Mouse (Mus musculus) G1E (cell line): ENCODE results near the gene Cdkl2. TPM values are rescaled to one million over a fixed set of nuclear protein-coding genes. Genes with fewer than 3 reads are reported as not detected.
A peak's percentile ranks its signal among the peaks of the same experiment; 100 is the strongest.

Experiments
- ATAC-seq: 2 replicates; pipeline ENCODE4 v1.8.0; 2016; ENCODE audit warnings: mild to moderate bottlenecking; ENCODE audit not compliant: insufficient number of reproducible peaks, poor library complexity, low FRiP score, severe bottlenecking; ENCODE audit errors: extremely low read depth
- DNase-seq: peaks from one replicate; pipeline ENCODE4 v3.0.0; 2012; ENCODE audit warnings: low spot score
- H3K27me3 ChIP-seq: 2 replicates; pipeline ENCODE4 v1.6.1; 2012; ENCODE audit warnings: mild to moderate bottlenecking, low read length, inconsistent platforms; ENCODE audit not compliant: insufficient read depth
- H3K36me3 ChIP-seq: replicated peaks from 2 replicates; pipeline ENCODE3; 2012; ENCODE audit warnings: mild to moderate bottlenecking, inconsistent platforms
- H3K4me1 ChIP-seq: 2 replicates; pipeline ENCODE4 v1.6.1; 2012; ENCODE audit warnings: low read depth, low read length, inconsistent platforms, mixed read lengths; ENCODE audit not compliant: insufficient read depth
- H3K4me3 ChIP-seq: 2 replicates; pipeline ENCODE4 v1.5.1; 2012; ENCODE audit warnings: low read depth, mild to moderate bottlenecking, inconsistent platforms, low read length, moderate library complexity, mixed read lengths
- H3K9me3 ChIP-seq: replicated peaks from 2 replicates; pipeline ENCODE4 v1.6.1; 2012; ENCODE audit warnings: inconsistent platforms
- CTCF ChIP-seq: IDR thresholded peaks from 2 replicates; pipeline ENCODE4 v1.5.1; 2012; ENCODE audit warnings: low read depth, low read length, inconsistent platforms, mixed read lengths
- GATA1 ChIP-seq: IDR thresholded peaks from 2 replicates; pipeline ENCODE4 v1.6.1; 2012; ENCODE audit warnings: borderline replicate concordance, low read length, inconsistent platforms, mixed read lengths
- GATA2 ChIP-seq: IDR thresholded peaks from 2 replicates; pipeline ENCODE4 v1.6.1; 2012; ENCODE audit warnings: low read depth, low read length, inconsistent platforms, borderline replicate concordance
- POLR2AphosphoS5 ChIP-seq: IDR thresholded peaks from 2 replicates; pipeline ENCODE4 v1.6.1; 2012; ENCODE audit warnings: low read depth, low read length, inconsistent platforms; ENCODE audit not compliant: insufficient replicate concordance
- TAL1 ChIP-seq: conservative IDR thresholded peaks from 2 replicates; pipeline ENCODE4 v1.6.1; 2012; ENCODE audit warnings: low read depth, low read length, inconsistent platforms, mixed read lengths
- polyA plus RNA-seq: library from polyadenylated mRNA; stranded (reverse); fragments of >175 nt; gene quantifications from 2 replicates; pipeline ENCODE4 v1.2.3, GENCODE M21; 2012
- total RNA-seq, 2 experiments: library from RNA; stranded (forward) in 1 of 2; stranded (reverse) in 1 of 2; fragments of 200-1000 nt in 1 of 2; fragments of >200 nt in 1 of 2; fragmentation: Nextera tagmentation in 1 of 2; gene quantifications; 2 replicates each; pipeline ENCODE4 v1.2.3; 2014 to 2017

Gene Cdkl2
- total and polyA plus RNA-seq, 3 experiments: 0.02 to 4.3 (median 1.4) TPM

DNA sequence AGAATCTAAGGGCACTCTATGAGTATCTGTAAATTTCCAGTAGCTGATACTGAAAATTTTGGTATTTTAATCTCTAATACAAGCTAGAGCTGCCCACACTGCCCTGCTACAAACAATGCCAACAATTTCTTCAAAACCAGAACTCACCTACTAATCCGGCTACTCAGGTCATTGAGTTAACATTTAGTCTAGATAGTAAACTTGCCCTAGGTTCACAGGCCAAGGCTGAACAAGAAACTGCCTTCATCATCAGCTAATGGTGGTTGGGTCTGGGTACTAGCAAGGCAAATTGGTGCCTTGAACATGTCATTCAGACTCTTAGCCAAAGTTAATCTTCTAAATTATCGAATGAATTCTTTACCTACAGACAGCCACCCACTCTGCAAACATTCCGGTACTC, 37.6 kb upstream of the Cdkl2 start:
- peaks cover 48% of the 10 kb centered on the region for H3K4me1 ChIP-seq
- TF ChIP-seq GATA2 (no peak), GATA1 (no peak), TAL1 (no peak), POLR2AphosphoS5 (no peak), CTCF (no peak)
- peak overlapping the region; percentile 45; the same call in 1 of the 2 replicates for H3K4me3 ChIP-seq
- ATAC-seq (no peak), DNase-seq (no peak)
- no peaks in the 10 kb centered on the region for H3K9me3 ChIP-seq
- no peaks in the 10 kb centered on the region for H3K27me3 ChIP-seq
- peaks cover 34% of the 10 kb centered on the region for H3K36me3 ChIP-seq

DNA sequence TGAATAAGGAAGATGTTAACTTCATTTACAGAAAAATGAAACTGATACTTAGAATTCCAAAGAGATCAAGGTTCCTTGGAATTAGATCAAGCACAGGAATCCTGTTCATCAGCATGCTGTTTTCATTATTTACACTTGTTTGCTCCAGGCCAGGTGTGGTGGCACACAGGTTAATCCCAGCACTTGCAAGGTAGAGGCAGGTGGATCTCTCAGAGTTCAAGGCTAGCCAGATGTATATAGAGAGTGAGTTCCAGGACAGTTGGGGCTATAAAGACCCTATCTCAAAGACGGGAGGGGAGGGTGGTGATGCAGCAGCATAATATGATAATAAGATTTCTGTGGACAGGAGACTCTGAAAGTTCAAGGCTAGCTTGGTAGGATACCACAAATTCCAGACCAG, 36.7 kb upstream of the Cdkl2 start:
- H3K36me3 ChIP-seq: peaks cover 34% of the 10 kb centered on the region
- DNase-seq: no peak
- no peak for TF ChIP-seq GATA2
- TF ChIP-seq GATA1: no peak
- no peak for TF ChIP-seq TAL1
- no peak for TF ChIP-seq POLR2AphosphoS5
- no peak for TF ChIP-seq CTCF
- ATAC-seq: no peak
- no peaks in the 10 kb centered on the region for H3K9me3 ChIP-seq
- peaks cover 52% of the 10 kb centered on the region for H3K4me1 ChIP-seq
- H3K4me3 ChIP-seq: no peak overlapping the region
- H3K27me3 ChIP-seq: no peaks in the 10 kb centered on the region

GRCm38 (mm10) chr5:92079304-92079703, 35.6 kb upstream of the Cdkl2 start:
- ATAC-seq: no peak
- Histone ChIP-seq H3K4me1 (peaks cover 52% of the 10 kb centered on the region), H3K4me3 (no peak overlapping the region)

GRCm38 (mm10) chr5:92078751-92079150, 35.1 kb upstream of the Cdkl2 start:
- DNase-seq (no peak), ATAC-seq (no peak)
- TF ChIP-seq POLR2AphosphoS5: no peak
- TF ChIP-seq CTCF: no peak
- no peak for TF ChIP-seq GATA2
- TF ChIP-seq TAL1: no peak
- no peak for TF ChIP-seq GATA1
- no peaks in the 10 kb centered on the region for H3K9me3 ChIP-seq
- no peak overlapping the region for H3K4me3 ChIP-seq
- H3K4me1 ChIP-seq: peaks cover 54% of the 10 kb centered on the region
- no peaks in the 10 kb centered on the region for H3K27me3 ChIP-seq
- peaks cover 37% of the 10 kb centered on the region for H3K36me3 ChIP-seq

More at GRCm38 (mm10) chr5:92079304-92079703, 35.6 kb upstream of the Cdkl2 start:
- H3K36me3 ChIP-seq: peaks cover 37% of the 10 kb centered on the region
- no peak for DNase-seq
- TF ChIP-seq TAL1 (no peak), POLR2AphosphoS5 (no peak), GATA1 (no peak), GATA2 (no peak), CTCF (no peak)
- H3K27me3 ChIP-seq: no peaks in the 10 kb centered on the region
- no peaks in the 10 kb centered on the region for H3K9me3 ChIP-seq

- Histone ChIP-seq H3K27me3 (no peaks in the 10 kb centered on the region), H3K9me3 (no peaks in the 10 kb centered on the region), H3K4me3 (no peak overlapping the region), H3K4me1 (peaks cover 62% of the 10 kb centered on the region), H3K36me3 (peaks cover 51% of the 10 kb centered on the region)
- DNase-seq (no peak), ATAC-seq (no peak)
- TF ChIP-seq GATA2 (no peak), TAL1 (no peak), CTCF (no peak), GATA1 (no peak), POLR2AphosphoS5 (no peak)
These were observed 32.6 kb upstream of the Cdkl2 start for GRCm38 (mm10) chr5:92076273-92076672.

- DNase-seq (no peak), ATAC-seq (no peak)
- Histone ChIP-seq H3K36me3 (peaks cover 57% of the 10 kb centered on the region), H3K9me3 (no peaks in the 10 kb centered on the region), H3K4me1 (peaks cover 46% of the 10 kb centered on the region), H3K27me3 (no peaks in the 10 kb centered on the region), H3K4me3 (no peak overlapping the region; the same call in 1 of the 2 replicates)
- TF ChIP-seq TAL1 (no peak), GATA2 (no peak), GATA1 (no peak)
These were observed 30.4 kb upstream of the Cdkl2 start for GRCm38 (mm10) chr5:92074061-92074460.

- DNase-seq: no peak
- no peak overlapping the region for H3K4me3 ChIP-seq
- TF ChIP-seq POLR2AphosphoS5: no peak
- TF ChIP-seq GATA2: no peak
- TF ChIP-seq GATA1: no peak
- TF ChIP-seq CTCF: no peak
- no peak for TF ChIP-seq TAL1
- peaks cover 2% of the 10 kb centered on the region for H3K4me1 ChIP-seq
- no peaks in the 10 kb centered on the region for H3K9me3 ChIP-seq
- H3K27me3 ChIP-seq: no peaks in the 10 kb centered on the region
- peaks cover 85% of the 10 kb centered on the region for H3K36me3 ChIP-seq
- no peak for ATAC-seq
These were observed 19.5 kb upstream of the Cdkl2 start for GRCm38 (mm10) chr5:92063192-92063591.
